Mouse (Mus musculus) neural tube, embryonic 10.5 days (tissue): ENCODE results near the gene Inpp5b.

Experiments
- DNase-seq: peaks from one replicate; pipeline ENCODE4 v3.0.0-alpha.2; 2017; ENCODE audit warnings: low spot score; ENCODE audit errors: extremely low spot score

Gene Inpp5b

GRCm38 (mm10) chr4:124765802-124766565, 24.3 kb downstream of the Inpp5b start:
- no peak for DNase-seq

- no peak for DNase-seq
Measured at GRCm38 (mm10) chr4:124766566-124766940, 24.9 kb downstream of the Inpp5b start.

- DNase-seq = no peak
Measured at GRCm38 (mm10) chr4:124768963-124769591, 27.4 kb downstream of the Inpp5b start.

GRCm38 (mm10) chr4:124770624-124771023, 29.0 kb downstream of the Inpp5b start:
- DNase-seq = no peak

- no peak for DNase-seq
Measured at GRCm38 (mm10) chr4:124772125-124772524, 30.5 kb downstream of the Inpp5b start.

- DNase-seq = no peak
Measured at GRCm38 (mm10) chr4:124773449-124773848, 31.8 kb downstream of the Inpp5b start.

GRCm38 (mm10) chr4:124773995-124774394, 32.3 kb downstream of the Inpp5b start:
- no peak for DNase-seq

GRCm38 (mm10) chr4:124774429-124774828, 32.8 kb downstream of the Inpp5b start:
- no peak for DNase-seq

GRCm38 (mm10) chr4:124781361-124781760, 39.7 kb downstream of the Inpp5b start:
- DNase-seq = no peak

GRCm38 (mm10) chr4:124782395-124782794, 40.7 kb downstream of the Inpp5b start:
- no peak for DNase-seq

- no peak for DNase-seq
Measured at GRCm38 (mm10) chr4:124783937-124784336, 42.3 kb downstream of the Inpp5b start.

- no peak for DNase-seq
Measured at GRCm38 (mm10) chr4:124790013-124790412, 48.4 kb downstream of the Inpp5b start.

GRCm38 (mm10) chr4:124792114-124792513, 50.5 kb downstream of the Inpp5b start:
- DNase-seq = no peak

- no peak for DNase-seq
Measured at GRCm38 (mm10) chr4:124796141-124796540, 54.5 kb downstream of the Inpp5b start.

- DNase-seq = no peak
Measured at GRCm38 (mm10) chr4:124796913-124797312, 55.3 kb downstream of the Inpp5b start.

- DNase-seq = peak; percentile 88
Measured at GRCm38 (mm10) chr4:124801552-124802308, 60.1 kb downstream of the Inpp5b start, which contains the start of gene Mtf1. Mtf1 (plus strand) TSS chr4:124802104.

GRCm38 (mm10) chr4:124802309-124803260, 60.9 kb downstream of the Inpp5b start:
- DNase-seq = peak; percentile 99

GRCm38 (mm10) chr4:124803406-124803805, 61.8 kb downstream of the Inpp5b start:
- no peak for DNase-seq

- DNase-seq = no peak
Measured at GRCm38 (mm10) chr4:124808511-124808910, 66.9 kb downstream of the Inpp5b start.

- no peak for DNase-seq
Measured at GRCm38 (mm10) chr4:124809136-124809883, 67.7 kb downstream of the Inpp5b start.
